Comparison of ENCODE assay signal across 11 mouse cellular contexts in the genomic region with DNA sequence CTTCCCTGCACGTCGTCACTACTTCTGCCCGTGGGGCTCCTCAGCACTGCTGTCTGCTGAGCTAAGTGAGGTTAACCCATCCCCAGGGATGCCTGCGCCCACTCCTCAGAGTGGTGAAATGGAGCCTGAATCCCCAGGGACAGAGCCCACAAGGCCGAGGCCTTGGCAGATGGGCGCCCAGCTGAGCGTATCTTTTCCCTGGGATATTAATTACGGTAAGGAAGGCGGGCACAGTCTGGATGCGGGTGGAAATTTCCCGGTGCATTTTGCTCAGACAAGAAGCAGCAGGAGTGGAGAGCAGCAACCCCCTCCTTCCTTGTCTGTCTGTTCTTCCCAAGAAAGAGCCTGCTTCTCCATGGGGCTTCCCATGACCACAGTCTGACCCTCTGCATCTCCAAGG.
DNase-seq lines count a peak whose midpoint lies in the region; ATAC-seq lines count a peak whose summit lies in the region.
"Had no signal": no experiment of that assay in that cellular context is flagged by ENCODE, and none has a peak within 500 bp of the region (broad histone marks: within the 10 kb centered on the region; RNA-seq: fewer than 3 reads in every experiment).

No protein-coding gene starts in this region.

- H3K9ac ChIP-seq in forebrain, embryonic 14.5 days (ENCODE audit: low read length), result peak overlapping the region; percentile 3; the same call in 1 of the 2 replicates
- H3K9ac ChIP-seq: heart, embryonic 12.5 days had no signal

- WGBS in forebrain, embryonic 14.5 days, result 58% methylated on average over 11 of the region's 11 CpGs

- DNase-seq in layer of hippocampus, adult 11-12 months (ENCODE audit: low spot score), result peak; percentile 57
- DNase-seq in layer of hippocampus, adult 9-10 months (ENCODE audit: low spot score), result no peak
- peak; percentile 30 for DNase-seq in cerebellum, adult 8-10 months
- DNase-seq in forebrain, embryonic 14.5 days (ENCODE audit: low spot score), result peak; percentile 56
- peak; percentile 57 to 63 for DNase-seq in layer of hippocampus, postnatal 36 days
- DNase-seq in heart, adult 11 months, result no peak
- DNase-seq in lung, postnatal 14 days, result no peak
- DNase-seq: thymus, adult 18-20 months had no signal

- no peak overlapping the region for H3K4me3 ChIP-seq in forebrain, embryonic 14.5 days (ENCODE audit: low read depth, low read length)
- H3K4me3 ChIP-seq: heart, embryonic 12.5 days had no signal

- no peaks in the 10 kb centered on the region for H3K36me3 ChIP-seq in forebrain, embryonic 14.5 days (ENCODE audit: control insufficient read depth, insufficient read depth, low read length)
- H3K36me3 ChIP-seq: heart, embryonic 12.5 days had no signal

- no peaks in the 10 kb centered on the region for H3K27me3 ChIP-seq in forebrain, embryonic 14.5 days (replicated peaks; ENCODE audit: control insufficient read depth, insufficient read depth, low read length)

- H3K27ac ChIP-seq in forebrain, embryonic 14.5 days (ENCODE audit: low read depth, low read length), result no peak overlapping the region

- ATAC-seq in forebrain, embryonic 14.5 days, result no peak
- ATAC-seq in megakaryocyte-erythroid progenitor cell, adult 5-6 weeks (replicated peaks; ENCODE audit: low FRiP score, low TSS enrichment, poor library complexity, severe bottlenecking), result no peak
- ATAC-seq: inflammation-experienced regulatory T-cells, adult 6 months had no signal

- no peaks in the 10 kb centered on the region for H3K9me3 ChIP-seq in forebrain, embryonic 14.5 days (replicated peaks; ENCODE audit: control insufficient read depth, low read length)
- H3K9me3 ChIP-seq: heart, embryonic 12.5 days had no signal

- H3K4me1 ChIP-seq in forebrain, embryonic 14.5 days (ENCODE audit: control insufficient read depth, insufficient read depth, low read length), result no peaks in the 10 kb centered on the region
- H3K4me1 ChIP-seq: heart, embryonic 12.5 days had no signal

- H3K4me2 ChIP-seq in forebrain, embryonic 14.5 days (ENCODE audit: low read length), result no peak overlapping the region
- H3K4me2 ChIP-seq: heart, embryonic 12.5 days had no signal

Comparison
In these comparisons a context has a peak if more than half of its experiments do, and no peak if none do; other contexts are left out.
1. DNase-seq: peak in layer of hippocampus, adult 11-12 months (single experiment), cerebellum, adult 8-10 months (single experiment), forebrain, embryonic 14.5 days (single experiment) and layer of hippocampus, postnatal 36 days (2 of 2); none in layer of hippocampus, adult 9-10 months (single experiment), heart, adult 11 months (single experiment) and lung, postnatal 14 days (single experiment).